Comparison of ENCODE assay signal across 12 mouse cellular contexts in genomic region chr15:100184821-100185496, GRCm38 (mm10). TPM values are rescaled to one million over a fixed set of nuclear protein-coding genes. Genes with fewer than 3 reads are reported as not detected.
DNase-seq lines count a peak whose midpoint lies in the region; ATAC-seq and TF ChIP-seq lines count a peak whose summit lies in the region.
"Had no signal": no experiment of that assay in that cellular context is flagged by ENCODE, and none has a peak within 500 bp of the region (broad histone marks: within the 10 kb centered on the region; RNA-seq: fewer than 3 reads in every experiment).

No protein-coding gene starts in this region.

- no peaks in the 10 kb centered on the region for H3K27me3 ChIP-seq in kidney, adult 2 months (replicated peaks; ENCODE audit: control insufficient read depth, insufficient read depth, low read length)
- H3K27me3 ChIP-seq: forebrain, embryonic 12.5 days had no signal

- no peak for ATAC-seq in frontal cortex, adult (ENCODE audit: low TSS enrichment)

- no peak overlapping the region for H3K4me3 ChIP-seq in kidney, adult 2 months (ENCODE audit: insufficient read depth, low read depth, low read length)
- H3K4me3 ChIP-seq: forebrain, embryonic 12.5 days had no signal

- TF ChIP-seq CTCF in kidney, adult 2 months (conservative IDR thresholded peaks at IDR 0.05; ENCODE audit: insufficient read depth, insufficient read length, low read depth, low read length) = peak; percentile 51

- TF ChIP-seq POLR2A in kidney, adult 2 months (IDR thresholded peaks at IDR 0.05; ENCODE audit: low read depth, low read length) = no peak

- DNase-seq in kidney, adult 2 months = no peak
- DNase-seq in kidney, adult 11 months = no peak
- DNase-seq in thymus, postnatal 14 days = peak; percentile 14
- DNase-seq in thymus, postnatal 25 days = no peak
- peak; percentile 20 for DNase-seq in c-Kit-positive CD71-positive TER-119-negative erythroid progenitor cells, embryonic 14.5 days (ENCODE audit: low read depth)
- DNase-seq in layer of hippocampus, postnatal 10 days (ENCODE audit: low spot score in 2 of 2) = no peak
- DNase-seq in adrenal gland, postnatal 4 days (ENCODE audit: low spot score in 2 of 2) = no peak
- DNase-seq: cerebellum, postnatal 36 days; midbrain, embryonic 14.5 days; thymus, adult 2 months had no signal

- 93% methylated on average over 5 of the region's 5 CpGs for WGBS in kidney, adult 2 months

- H3K27ac ChIP-seq in kidney, adult 2 months (ENCODE audit: insufficient read depth, low read depth, low read length) = no peak overlapping the region
- H3K27ac ChIP-seq: forebrain, embryonic 12.5 days had no signal

- no peaks in the 10 kb centered on the region for H3K4me1 ChIP-seq in kidney, adult 2 months (ENCODE audit: control insufficient read depth, insufficient read depth, low read length)
- H3K4me1 ChIP-seq: forebrain, embryonic 12.5 days had no signal

- no peaks in the 10 kb centered on the region; the same call in none of the 2 replicates for H3K36me3 ChIP-seq in kidney, adult 2 months (ENCODE audit: control insufficient read depth, insufficient read depth, low read length)

RNA-seq across cellular contexts. Expression of gene Atf1, which starts 42.7 kb away (rescaled TPM):
- polyA plus RNA-seq in kidney, adult 2 months (2012; rRNA removed) = 38.6 and 43.7 TPM in 2 replicates
- 10 to 100 TPM; 15.5 to 17.2 TPM for total RNA-seq in layer of hippocampus, postnatal 10 days (2021)
- total RNA-seq in adrenal gland, postnatal 4 days (2021) = 10 to 100 TPM; 86.2 to 89.7 TPM

Comparison
In these comparisons a context has a peak if more than half of its experiments do, and no peak if none do; other contexts are left out.
1. DNase-seq: peak in thymus, postnatal 14 days (single experiment) and c-Kit-positive CD71-positive TER-119-negative erythroid progenitor cells, embryonic 14.5 days (single experiment); none in kidney, adult 2 months (single experiment), kidney, adult 11 months (single experiment), thymus, postnatal 25 days (single experiment), layer of hippocampus, postnatal 10 days (0 of 2) and adrenal gland, postnatal 4 days (0 of 2).
2. RNA of gene Atf1, which starts 42.7 kb away (total RNA-seq): 86.2 to 89.7 TPM in adrenal gland, postnatal 4 days; 15.5 to 17.2 TPM in layer of hippocampus, postnatal 10 days; every median in the first group is over 4 times any median in the second.